Mouse (Mus musculus): Measurements from ENCODE around the gene Slc25a10. TPM values are rescaled to one million over a fixed set of nuclear protein-coding genes. Genes with fewer than 3 reads are reported as not detected.

Slc25a10 gene
- total RNA-seq, 2 experiments from 2014 or later = 23.4 to 26.6 TPM

DNA sequence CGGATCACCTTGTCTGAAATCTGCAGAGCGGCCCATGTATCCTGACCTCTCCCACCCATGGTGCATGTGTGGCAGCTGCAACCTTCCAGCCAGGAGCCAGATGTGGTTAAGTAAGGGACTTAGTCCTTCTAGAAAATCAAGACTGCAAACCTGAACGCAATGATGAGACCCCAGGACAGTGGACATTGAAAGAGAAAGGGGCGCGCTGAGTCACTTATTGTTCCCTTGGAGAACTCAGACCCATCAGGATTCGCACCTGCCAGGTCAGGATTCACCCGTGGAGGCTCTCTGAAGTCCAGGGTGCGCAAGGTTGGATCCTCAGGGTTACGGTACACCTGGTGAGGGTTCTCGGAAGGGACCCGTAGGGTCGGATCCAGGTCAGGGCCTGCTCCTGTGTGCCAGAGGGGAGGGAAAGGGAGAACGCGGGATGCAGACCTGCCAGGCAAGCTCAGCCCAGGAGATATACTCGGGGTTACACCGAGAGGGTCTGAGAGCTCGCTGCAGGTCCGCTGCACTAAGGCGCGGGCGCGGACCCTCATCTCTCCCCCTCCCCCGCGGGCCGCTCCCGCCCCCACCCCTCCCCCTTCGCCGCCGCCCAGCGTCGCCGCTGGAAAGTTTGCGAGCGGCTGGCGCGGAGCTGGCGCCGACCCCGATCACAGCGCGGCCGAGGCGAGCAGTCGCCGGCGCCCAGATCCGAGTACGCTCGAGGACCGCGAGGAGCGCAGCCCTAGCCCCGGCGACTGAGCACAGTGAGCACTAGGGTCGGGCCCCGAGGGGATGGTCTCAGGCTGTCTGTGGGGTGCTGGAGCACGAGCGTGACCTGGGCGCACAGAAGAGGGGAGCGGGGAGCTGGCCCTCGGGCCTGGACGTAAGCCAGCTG is 38.7 kb downstream of the Slc25a10 start, which contains the start of gene Gcgr:
Gene Gcgr, plus strand, starts transcription at position 615 of the 880 bp plus-strand sequence.
- DNase-seq (ENCODE audit: extremely low spot score in 1 of 2, low spot score in 2 of 2) = peak in 1 of 2 experiments; percentile 31
- intact Hi-C loops (cut with DNase I) = no loop called here

DNA sequence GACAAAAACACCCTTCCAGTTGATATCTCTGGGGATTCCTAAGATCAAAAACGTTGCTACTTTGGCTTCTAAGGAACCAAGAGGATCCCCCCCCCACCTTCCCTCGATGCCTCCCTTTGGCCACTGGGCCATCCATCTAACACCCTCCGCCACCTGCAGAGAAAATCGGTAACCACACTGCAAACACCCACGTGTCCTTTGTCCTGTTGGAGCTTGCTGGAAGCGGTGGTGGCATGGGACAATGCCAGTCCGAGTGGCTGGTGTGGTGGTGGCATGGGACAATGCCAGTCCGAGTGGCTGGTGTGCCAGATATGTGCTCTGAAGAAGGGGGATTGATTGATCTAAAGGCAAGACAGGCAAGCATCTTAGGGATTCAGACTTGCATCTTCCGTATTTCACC is 40.0 kb downstream of the Slc25a10 start:
- intact Hi-C loops (cut with DNase I) = no loop called here

DNA sequence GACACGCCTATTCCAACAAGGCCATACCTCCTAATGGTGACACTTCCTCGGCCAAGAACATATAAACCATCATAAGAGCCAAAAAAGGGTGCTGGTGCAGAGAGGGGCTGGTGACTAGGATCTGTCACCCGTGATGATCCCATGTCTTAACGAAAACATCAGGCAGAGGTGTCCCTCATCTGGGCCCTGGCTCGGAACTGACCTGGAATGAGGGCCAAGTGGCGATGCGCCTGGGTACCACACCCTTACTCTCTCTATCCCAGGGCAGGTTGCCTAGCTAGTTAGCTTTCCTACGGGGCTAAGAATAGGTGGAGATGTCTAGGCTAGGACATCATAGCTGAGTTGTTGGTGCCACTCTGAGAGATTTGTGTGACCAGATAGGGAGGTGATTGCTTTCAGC is 42.5 kb downstream of the Slc25a10 start:
- intact Hi-C loops (cut with DNase I) = no loop called here
- DNase-seq (ENCODE audit: extremely low spot score in 1 of 2, low spot score in 2 of 2) = no peak

More for the DNA sequence above, 40.0 kb downstream of the Slc25a10 start:
- DNase-seq (ENCODE audit: extremely low spot score in 1 of 2, low spot score in 2 of 2) = no peak

DNA sequence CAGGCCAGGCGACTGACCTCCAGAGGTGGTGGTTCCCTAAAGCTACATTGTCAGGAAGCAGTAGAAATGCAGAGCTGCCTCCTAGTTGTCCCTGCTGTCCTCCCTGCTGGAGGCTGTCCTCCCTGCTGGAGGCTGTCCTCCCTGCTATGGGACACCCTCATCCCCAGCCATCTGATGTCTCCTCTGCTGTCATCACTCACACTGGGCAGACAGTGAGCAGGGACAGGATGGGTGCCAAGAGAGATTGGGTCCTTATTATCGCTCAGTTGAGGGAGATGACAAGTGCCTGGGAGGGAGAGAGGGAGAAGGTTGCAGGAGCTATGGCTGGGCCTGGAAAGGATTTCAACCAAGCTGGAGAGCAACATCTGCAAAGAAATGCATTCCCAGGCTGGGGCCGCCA is 43.5 kb downstream of the Slc25a10 start:
- no peak for DNase-seq (ENCODE audit: extremely low spot score in 1 of 2, low spot score in 2 of 2)
- intact Hi-C loops (cut with DNase I) = no loop called here

DNA sequence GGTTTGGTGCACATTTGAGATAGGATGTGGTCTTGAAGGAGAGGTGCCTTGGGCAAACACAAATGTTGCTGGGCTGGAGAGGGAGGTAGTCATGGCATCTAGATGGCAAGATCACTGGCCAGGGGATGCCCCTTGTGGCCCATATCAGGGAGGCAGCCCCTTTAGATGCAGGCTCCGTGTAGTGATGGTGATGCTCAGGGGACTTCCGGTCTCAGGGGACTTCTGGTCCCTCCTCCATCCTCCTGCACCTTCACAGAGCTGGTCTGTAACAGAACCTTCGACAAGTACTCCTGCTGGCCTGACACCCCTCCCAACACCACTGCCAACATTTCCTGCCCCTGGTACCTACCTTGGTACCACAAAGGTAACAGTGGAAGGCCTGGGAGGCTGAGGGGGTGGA is 44.2 kb downstream of the Slc25a10 start:
- DNase-seq (ENCODE audit: extremely low spot score in 1 of 2, low spot score in 2 of 2) = no peak
- intact Hi-C loops (cut with DNase I) = no loop called here

DNA sequence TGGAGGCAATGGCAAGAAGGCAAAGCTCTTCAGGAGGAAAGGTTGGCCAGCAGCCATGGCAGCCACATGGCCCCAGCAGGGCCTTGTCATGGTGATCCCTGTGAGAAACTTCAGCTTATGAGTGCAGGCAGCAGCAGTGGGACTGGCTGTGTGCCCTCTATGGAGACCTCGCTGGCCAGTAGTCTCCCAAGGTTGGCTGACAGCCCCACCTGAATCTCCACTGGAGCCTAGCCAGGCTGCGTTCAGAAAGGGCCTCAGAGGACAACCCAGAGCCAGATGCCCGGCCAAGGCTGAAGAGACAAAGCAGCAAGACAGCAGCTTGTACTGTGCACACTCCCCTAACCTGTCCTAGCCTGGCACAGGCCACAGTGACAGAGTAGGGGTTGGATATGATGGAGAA is 46.8 kb downstream of the Slc25a10 start:
- peak in 1 of 2 experiments; percentile 49 for DNase-seq (ENCODE audit: extremely low spot score in 1 of 2, low spot score in 2 of 2)
- intact Hi-C loops (cut with DNase I) = no loop called here

DNA sequence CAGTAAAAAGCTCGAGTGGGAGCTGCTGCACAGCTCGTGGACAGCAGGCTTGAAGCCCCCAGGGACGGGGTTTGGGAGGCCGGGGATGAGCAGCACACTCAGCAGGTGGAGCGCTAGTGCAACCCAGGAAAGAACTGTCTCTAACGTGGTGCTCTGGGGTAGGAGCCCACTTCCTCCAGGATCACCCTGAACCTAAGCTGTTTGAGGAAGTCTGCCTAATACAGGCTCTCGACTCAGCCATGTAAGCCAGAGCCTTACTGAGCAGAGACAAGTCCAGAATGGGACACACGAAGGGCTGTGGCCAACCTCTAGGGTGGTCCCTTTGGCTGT is 47.3 kb downstream of the Slc25a10 start:
- DNase-seq (ENCODE audit: extremely low spot score in 1 of 2, low spot score in 2 of 2) = no peak
- intact Hi-C loops (cut with DNase I) = no loop called here

DNA sequence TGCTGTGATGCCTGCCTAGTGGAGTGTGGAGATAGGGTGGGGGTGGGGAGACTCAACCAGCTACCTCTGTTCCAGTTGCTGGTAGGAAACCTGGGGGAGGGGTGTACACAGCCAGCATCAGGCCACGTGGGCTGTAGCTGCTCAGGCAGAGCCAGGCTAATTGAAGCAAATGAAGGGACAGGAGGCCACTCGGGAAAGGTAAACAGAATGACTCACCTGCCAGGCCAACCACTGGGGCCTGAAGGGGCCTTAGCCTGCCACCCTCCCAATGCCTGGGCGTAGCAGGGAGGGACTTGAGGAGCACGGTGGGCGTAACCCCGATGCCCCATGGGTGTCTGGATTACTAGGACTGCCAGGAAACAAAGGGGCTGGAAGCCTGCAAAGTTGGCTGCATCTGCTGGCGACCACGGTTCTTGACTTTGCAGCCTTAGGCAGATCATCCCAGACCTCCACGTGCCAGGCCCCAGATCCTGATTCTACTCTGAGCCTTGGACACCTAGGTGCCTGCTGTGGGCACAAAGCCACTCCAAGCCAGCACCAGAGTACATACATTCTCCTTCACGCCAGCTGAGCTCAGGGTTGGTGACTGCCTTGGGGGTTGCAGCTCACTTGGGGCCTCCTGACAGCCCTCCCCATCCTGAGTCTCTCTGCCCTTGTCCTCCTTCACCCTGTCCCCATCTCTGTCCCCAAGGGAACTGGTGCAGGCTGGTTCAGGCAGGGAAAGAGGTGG is 47.8 kb downstream of the Slc25a10 start:
- DNase-seq (ENCODE audit: extremely low spot score in 1 of 2, low spot score in 2 of 2) = no peak
- intact Hi-C loops (cut with DNase I) = no loop called here

DNA sequence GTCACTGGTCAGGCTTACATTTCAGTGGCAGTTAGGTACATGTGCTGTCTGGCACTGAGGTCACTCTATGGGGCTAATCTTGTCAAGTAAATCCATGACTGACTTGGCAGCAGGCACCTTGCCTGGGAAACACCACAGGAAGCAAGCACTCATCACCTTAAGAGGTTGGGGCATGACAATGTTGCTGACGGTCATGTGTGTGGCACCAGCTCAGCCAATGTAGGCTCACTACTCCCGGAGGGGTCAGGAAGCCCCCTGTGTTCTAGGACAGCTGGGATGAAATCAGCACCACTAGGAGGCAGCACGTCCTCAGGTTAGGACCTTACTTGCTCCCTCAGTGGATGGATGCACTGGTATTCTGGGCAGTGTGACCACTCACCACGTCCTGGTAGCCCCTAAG is 50.3 kb downstream of the Slc25a10 start:
- no peak for DNase-seq (ENCODE audit: extremely low spot score in 1 of 2, low spot score in 2 of 2)
- intact Hi-C loops (cut with DNase I) = no loop called here

DNA sequence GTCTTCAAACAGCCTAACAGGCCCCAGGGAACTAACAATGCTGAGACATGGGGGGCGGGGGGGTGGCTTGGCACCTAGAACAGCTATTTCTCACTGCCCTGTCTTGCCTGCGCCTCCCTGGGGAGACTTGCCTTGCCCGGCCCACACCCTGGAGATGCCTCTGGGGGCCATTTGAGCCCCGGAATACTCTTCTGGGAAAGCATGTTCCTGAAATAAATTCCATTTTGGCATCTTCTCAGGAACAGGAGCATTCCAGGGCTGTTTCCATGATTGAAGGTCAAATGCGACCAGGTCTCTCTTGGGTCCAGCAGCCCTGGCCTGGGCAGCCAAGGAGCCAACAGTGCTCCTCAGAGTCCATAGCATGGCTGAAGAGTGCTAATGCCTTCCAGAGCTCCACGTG is 50.7 kb downstream of the Slc25a10 start:
- intact Hi-C loops (cut with DNase I) = no loop called here
- DNase-seq (ENCODE audit: extremely low spot score in 1 of 2, low spot score in 2 of 2) = no peak

DNA sequence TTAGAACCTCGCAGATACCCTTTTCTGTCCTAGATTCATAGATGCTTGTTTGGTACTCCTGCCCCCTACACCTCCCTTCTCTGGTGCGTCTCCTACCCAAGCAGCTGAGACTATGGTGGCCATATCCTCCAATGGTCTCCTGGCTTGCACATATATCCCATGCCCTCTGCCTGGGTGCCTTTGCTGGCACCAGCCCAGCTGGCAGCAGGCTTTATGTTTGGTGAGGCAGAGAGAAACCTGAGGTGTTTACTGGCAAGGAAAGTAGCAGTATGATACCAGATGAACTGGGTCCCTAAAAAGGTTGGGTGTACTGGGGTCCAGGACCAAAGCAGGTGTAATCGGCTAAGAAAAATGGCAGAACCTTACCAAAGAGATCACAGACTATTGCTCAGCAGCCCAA is 54.3 kb downstream of the Slc25a10 start:
- intact Hi-C loops (cut with DNase I) = no loop called here

DNA sequence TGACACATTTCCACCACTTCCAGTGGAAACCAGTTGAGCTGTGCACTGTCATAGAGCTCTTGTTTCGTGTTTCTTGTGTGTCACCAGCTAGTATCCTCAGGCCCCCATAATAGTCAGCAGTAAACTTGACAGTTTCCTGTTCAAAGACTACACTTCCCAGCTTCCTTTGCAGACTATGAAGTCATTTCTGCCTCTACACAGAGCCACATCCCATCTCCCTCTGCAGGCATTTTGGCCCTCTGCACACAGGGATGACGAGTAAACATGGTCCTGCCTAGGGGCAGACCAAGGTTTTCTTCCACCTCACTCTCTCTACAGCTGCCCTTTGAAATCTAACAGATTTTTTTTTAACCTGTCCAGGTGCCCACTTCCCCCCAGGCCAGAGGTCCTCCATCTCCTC is 55.8 kb downstream of the Slc25a10 start:
- intact Hi-C loops (cut with DNase I) = no loop called here
- DNase-seq (ENCODE audit: extremely low spot score in 1 of 2, low spot score in 2 of 2) = no peak

More for the DNA sequence above, 54.3 kb downstream of the Slc25a10 start:
- DNase-seq (ENCODE audit: extremely low spot score in 1 of 2, low spot score in 2 of 2) = no peak

DNA sequence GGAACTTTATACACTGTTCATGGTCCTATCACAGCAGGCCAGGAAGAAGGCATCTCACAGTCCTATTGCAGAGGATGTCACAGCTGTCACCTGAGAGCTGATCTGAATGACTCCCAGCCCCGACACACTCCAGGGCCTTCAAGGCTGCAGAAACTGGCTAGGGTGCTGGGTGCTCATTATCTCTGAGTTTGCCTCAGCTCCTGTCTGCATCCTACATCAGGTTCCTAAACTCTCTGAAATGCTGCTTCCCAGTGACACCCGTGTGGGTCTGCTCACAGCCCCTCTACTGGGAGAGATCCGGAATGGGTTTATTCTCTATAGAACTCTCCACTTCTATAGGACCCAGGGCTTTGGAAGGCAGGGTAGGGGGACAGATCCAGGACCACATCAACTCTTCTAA is 56.6 kb downstream of the Slc25a10 start:
- DNase-seq (ENCODE audit: extremely low spot score in 1 of 2, low spot score in 2 of 2) = no peak
- intact Hi-C loops (cut with DNase I) = no loop called here

DNA sequence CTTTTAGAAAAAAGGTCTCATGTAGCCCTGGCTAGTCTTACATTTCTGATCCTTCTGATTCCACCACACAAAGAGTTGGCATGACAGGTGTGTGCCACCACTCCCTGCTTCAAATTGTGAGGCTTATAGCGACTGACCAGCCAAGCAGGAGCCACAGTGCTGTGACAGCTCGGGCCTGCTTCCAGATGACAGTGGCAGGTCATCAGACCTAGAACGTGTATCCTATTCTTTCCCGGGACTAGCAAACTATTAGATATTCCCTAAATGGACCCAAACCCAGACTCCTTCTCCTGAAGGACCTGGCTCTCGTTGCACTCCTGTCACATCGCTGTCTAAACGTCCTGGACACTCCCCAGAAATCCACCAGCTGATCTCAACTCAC is 57.1 kb downstream of the Slc25a10 start:
- intact Hi-C loops (cut with DNase I) = no loop called here
- no peak for DNase-seq (ENCODE audit: extremely low spot score in 1 of 2, low spot score in 2 of 2)

Other genes starting within 250 kb of the Slc25a10 start
- 1,000 to 10,000 TPM; 2,375 to 2,523 TPM for gene Actg1, start 143.3 kb upstream of the Slc25a10 start, total RNA-seq (2021)
- not detected for gene Fscn2, start 130.3 kb upstream of the Slc25a10 start, total RNA-seq (2021)
- 10 to 100 TPM; 59.2 to 64.4 TPM for gene Faap100, start 113.1 kb upstream of the Slc25a10 start, total RNA-seq (2021)
- 10 to 100 TPM; 63.1 to 70.3 TPM for gene Nploc4, start 54.1 kb upstream of the Slc25a10 start, total RNA-seq (2021)
- not detected for gene Tspan10, start 49.2 kb upstream of the Slc25a10 start, total RNA-seq (2021)
- gene Pde6g, start 38.3 kb upstream of the Slc25a10 start, total RNA-seq (2021) = under 1 TPM; 0.24 to 0.34 TPM
- gene Oxld1, start 33.8 kb upstream of the Slc25a10 start, total RNA-seq (2021) = 10 to 100 TPM; 10.6 to 13.8 TPM
- gene Ccdc137, start 33.7 kb upstream of the Slc25a10 start, total RNA-seq (2021) = 10 to 100 TPM; 16.8 to 20.8 TPM
- 10 to 100 TPM; 60.9 to 61.0 TPM for gene Arl16, start 24.2 kb upstream of the Slc25a10 start, total RNA-seq (2021)
- gene Mrpl12, start 7.2 kb upstream of the Slc25a10 start, total RNA-seq (2021) = 10 to 100 TPM; 76.6 to 79.1 TPM
- gene Gcgr, start 38.9 kb downstream of the Slc25a10 start, total RNA-seq (2021) = under 1 TPM in 1 of 2 experiments, not detected in 1; 0.26 TPM
- gene Mcrip1, start 57.9 kb downstream of the Slc25a10 start, total RNA-seq (2021) = 100 to 1,000 TPM; 103 to 110 TPM
- not detected for gene Ppp1r27, start 59.3 kb downstream of the Slc25a10 start, total RNA-seq (2021)
- 100 to 1,000 TPM; 136 to 138 TPM for gene P4hb, start 81.4 kb downstream of the Slc25a10 start, total RNA-seq (2021)
- gene Arhgdia, start 89.8 kb downstream of the Slc25a10 start, total RNA-seq (2021) = 100 to 1,000 TPM; 406 to 417 TPM
- 10 to 100 TPM; 69.3 to 76.5 TPM for gene Alyref, start 106.5 kb downstream of the Slc25a10 start, total RNA-seq (2021)
- gene Anapc11, start 106.6 kb downstream of the Slc25a10 start, total RNA-seq (2021) = 100 to 1,000 TPM; 102 to 110 TPM
- gene Npb, start 116.6 kb downstream of the Slc25a10 start, total RNA-seq (2021) = not detected
- 100 to 1,000 TPM; 130 TPM for gene Pcyt2, start 126.1 kb downstream of the Slc25a10 start, total RNA-seq (2021)
- 10 to 100 TPM; 37.5 to 40.6 TPM for gene Sirt7, start 133.4 kb downstream of the Slc25a10 start, total RNA-seq (2021)
- gene Mafg, start 141.8 kb downstream of the Slc25a10 start, total RNA-seq (2021) = 10 to 100 TPM; 84.4 to 84.7 TPM
- gene Pycr1, start 151.9 kb downstream of the Slc25a10 start, total RNA-seq (2021) = 1 to 10 TPM; 3.0 to 3.8 TPM
- 1 to 10 TPM; 3.1 to 3.5 TPM for gene Myadml2, start 156.3 kb downstream of the Slc25a10 start, total RNA-seq (2021)
- gene Notum, start 169.3 kb downstream of the Slc25a10 start, total RNA-seq (2021) = 1 to 10 TPM; 4.2 to 5.7 TPM
- 10 to 100 TPM; 59.1 to 66.6 TPM for gene Aspscr1, start 181.1 kb downstream of the Slc25a10 start, total RNA-seq (2021)
- 10 to 100 TPM; 24.5 to 26.0 TPM for gene Cenpx, start 221.9 kb downstream of the Slc25a10 start, total RNA-seq (2021)
- 10 to 100 TPM; 58.3 to 66.0 TPM for gene Lrrc45, start 222.1 kb downstream of the Slc25a10 start, total RNA-seq (2021)
- 100 to 1,000 TPM; 265 to 293 TPM for gene Rac3, start 229.6 kb downstream of the Slc25a10 start, total RNA-seq (2021)
- gene Dcxr, start 235.4 kb downstream of the Slc25a10 start, total RNA-seq (2021) = 1 to 10 TPM; 5.9 to 6.4 TPM
- 1 to 10 TPM; 3.3 to 3.7 TPM for gene Cbr2, start 240.3 kb downstream of the Slc25a10 start, total RNA-seq (2021)